ENCODE assay signal across 9 mouse cellular contexts in genomic region chr3:36449292-36450165, GRCm38 (mm10).
A peak's percentile ranks its signal among the peaks of the same experiment; 100 is the strongest.
DNase-seq lines count a peak whose midpoint lies in the region; ATAC-seq lines count a peak whose summit lies in the region.
"Had no signal": no experiment of that assay in that cellular context is flagged by ENCODE, and none has a peak within 500 bp of the region (broad histone marks: within the 10 kb centered on the region; RNA-seq: fewer than 3 reads in every experiment).

No protein-coding gene starts in this region.

- DNase-seq in frontal cortex, postnatal 25 days (ENCODE audit: low spot score in 2 of 2), result no peak
- peak; percentile 78 for DNase-seq in adipocyte (ENCODE audit: low spot score)
- DNase-seq in heart, adult 9 months (ENCODE audit: low spot score in 2 of 2), result peak; percentile 41 to 46
- DNase-seq in lung, postnatal 10 days, result peak; percentile 58
- no peak for DNase-seq in layer of hippocampus, adult 9-10 months (ENCODE audit: low spot score)
- DNase-seq in cerebellum, adult 18-20 months, result no peak
- DNase-seq in kidney, postnatal 36 days, result no peak
- DNase-seq: liver, embryonic 13.5 days had no signal

- ATAC-seq in frontal cortex, adult (ENCODE audit: low TSS enrichment), result 0 out of 2 replicates have a peak, but pooled peaks have one; percentile 51

Comparison
In these comparisons a context has a peak if more than half of its experiments do, and no peak if none do; other contexts are left out.
1. DNase-seq: peak in adipocyte (single experiment), heart, adult 9 months (2 of 2) and lung, postnatal 10 days (single experiment); none in frontal cortex, postnatal 25 days (0 of 2), layer of hippocampus, adult 9-10 months (single experiment), cerebellum, adult 18-20 months (0 of 2) and kidney, postnatal 36 days (0 of 2).